Mouse (Mus musculus): Measurements from ENCODE around the gene Nes. TPM values are rescaled to one million over a fixed set of nuclear protein-coding genes. Genes with fewer than 3 reads are reported as not detected.

Gene Nes
- polyA plus RNA-seq, 1 experiment, result 26.4 TPM

GRCm38 (mm10) chr3:88000816-88001595, 30.1 kb downstream of the Nes start:
- Histone ChIP-seq H3K4me1 (ENCODE audit: control insufficient read depth, insufficient read depth, low read length) (0 out of 2 replicates have a peak, but pooled peaks cover 2% of the 10 kb centered on the region), H3K4me3 (replicated peaks; ENCODE audit: extremely low read depth, low read depth, low read length) (no peak overlapping the region)
- no peak for DNase-seq
- TF ChIP-seq POLR2A (IDR thresholded peaks at IDR 0.05; ENCODE audit: borderline replicate concordance, extremely low read depth, low read depth, low read length) (no peak), CTCF (IDR thresholded peaks at IDR 0.05; ENCODE audit: insufficient read depth, low read length) (no peak)
- 15% methylated on average over 11 of the region's 11 CpGs for WGBS

- Histone ChIP-seq H3K4me1 (ENCODE audit: control insufficient read depth, insufficient read depth, low read length) (0 out of 2 replicates have a peak, but pooled peaks cover 2% of the 10 kb centered on the region), H3K4me3 (replicated peaks; ENCODE audit: extremely low read depth, low read depth, low read length) (no peak overlapping the region)
- TF ChIP-seq POLR2A (IDR thresholded peaks at IDR 0.05; ENCODE audit: borderline replicate concordance, extremely low read depth, low read depth, low read length) (no peak), CTCF (IDR thresholded peaks at IDR 0.05; ENCODE audit: insufficient read depth, low read length) (no peak)
- DNase-seq, result peak; percentile 59
- 4% methylated on average over 17 of the region's 17 CpGs for WGBS
Measured at GRCm38 (mm10) chr3:88002291-88002976, 31.6 kb downstream of the Nes start.

GRCm38 (mm10) chr3:88005822-88006786, 35.2 kb downstream of the Nes start:
- Histone ChIP-seq H3K4me3 (replicated peaks; ENCODE audit: extremely low read depth, low read depth, low read length) (no peak overlapping the region), H3K4me1 (ENCODE audit: control insufficient read depth, insufficient read depth, low read length) (no peaks in the 10 kb centered on the region)
- peak; percentile 61 for TF ChIP-seq CTCF (IDR thresholded peaks at IDR 0.05; ENCODE audit: insufficient read depth, low read length)
- TF ChIP-seq POLR2A (IDR thresholded peaks at IDR 0.05; ENCODE audit: borderline replicate concordance, extremely low read depth, low read depth, low read length), result no peak
- DNase-seq, result peak; percentile 36
- WGBS, result 60% methylated on average over 18 of the region's 18 CpGs

- 11% methylated on average over 6 of the region's 6 CpGs for WGBS
- no peak for TF ChIP-seq POLR2A (IDR thresholded peaks at IDR 0.05; ENCODE audit: borderline replicate concordance, extremely low read depth, low read depth, low read length)
- peak; percentile 55 for TF ChIP-seq CTCF (IDR thresholded peaks at IDR 0.05; ENCODE audit: insufficient read depth, low read length)
- no peak overlapping the region for H3K4me3 ChIP-seq (replicated peaks; ENCODE audit: extremely low read depth, low read depth, low read length)
- no peak for DNase-seq
- H3K4me1 ChIP-seq (ENCODE audit: control insufficient read depth, insufficient read depth, low read length), result no peaks in the 10 kb centered on the region
Measured at GRCm38 (mm10) chr3:88010634-88011265, 39.9 kb downstream of the Nes start.

- peak; percentile 15; the same call in 1 of the 2 replicates for TF ChIP-seq POLR2A (IDR thresholded peaks at IDR 0.05; ENCODE audit: borderline replicate concordance, extremely low read depth, low read depth, low read length)
- TF ChIP-seq CTCF (IDR thresholded peaks at IDR 0.05; ENCODE audit: insufficient read depth, low read length), result no peak
- DNase-seq, result peak; percentile 94
- Histone ChIP-seq H3K4me3 (replicated peaks; ENCODE audit: extremely low read depth, low read depth, low read length) (peak overlapping the region; percentile 55), H3K4me1 (ENCODE audit: control insufficient read depth, insufficient read depth, low read length) (peaks cover 9% of the 10 kb centered on the region; the same call in 1 of the 2 replicates)
- 3% methylated on average over 66 of the region's 66 CpGs for WGBS
Measured at GRCm38 (mm10) chr3:88022322-88023191, 51.7 kb downstream of the Nes start.

GRCm38 (mm10) chr3:88023192-88024074, 52.6 kb downstream of the Nes start:
- no peak for TF ChIP-seq CTCF (IDR thresholded peaks at IDR 0.05; ENCODE audit: insufficient read depth, low read length)
- no peak for TF ChIP-seq POLR2A (IDR thresholded peaks at IDR 0.05; ENCODE audit: borderline replicate concordance, extremely low read depth, low read depth, low read length)
- Histone ChIP-seq H3K4me1 (ENCODE audit: control insufficient read depth, insufficient read depth, low read length) (peaks cover 9% of the 10 kb centered on the region; the same call in 1 of the 2 replicates), H3K4me3 (replicated peaks; ENCODE audit: extremely low read depth, low read depth, low read length) (peak overlapping the region; percentile 55)
- WGBS, result under 1% methylated on average over 81 of the region's 81 CpGs
- DNase-seq, result no peak

- DNase-seq, result no peak
- no peak for TF ChIP-seq POLR2A (IDR thresholded peaks at IDR 0.05; ENCODE audit: borderline replicate concordance, extremely low read depth, low read depth, low read length)
- TF ChIP-seq CTCF (IDR thresholded peaks at IDR 0.05; ENCODE audit: insufficient read depth, low read length), result no peak
- Histone ChIP-seq H3K4me1 (ENCODE audit: control insufficient read depth, insufficient read depth, low read length) (peaks cover 9% of the 10 kb centered on the region; the same call in 1 of the 2 replicates), H3K4me3 (replicated peaks; ENCODE audit: extremely low read depth, low read depth, low read length) (no peak overlapping the region)
- WGBS, result 57% methylated on average over 7 of the region's 7 CpGs
Measured at GRCm38 (mm10) chr3:88026823-88027222, 55.9 kb downstream of the Nes start.
